Mouse (Mus musculus): ENCODE measurements around the gene Sema3f.

- no peak for TF ChIP-seq CTCF (IDR thresholded peaks at IDR 0.05; ENCODE audit: low read depth, low read length)
- TF ChIP-seq POLR2A (IDR thresholded peaks at IDR 0.05; ENCODE audit: insufficient read depth, low read length) = no peak
- no peak for TF ChIP-seq EP300 (IDR thresholded peaks at IDR 0.05; ENCODE audit: insufficient read depth, low read depth, low read length)
These were observed 7.6 kb downstream of the Sema3f start for GRCm38 (mm10) chr9:107702606-107703185.

Measured in ES-Bruce4 (cell line).